Mouse (Mus musculus): ENCODE measurements around the gene Gm17545. TPM values are rescaled to one million over a fixed set of nuclear protein-coding genes. Genes with fewer than 3 reads are reported as not detected.

The Gm17545 gene
- polyA plus RNA-seq, 1 experiment from 2014 or later = not detected

DNA sequence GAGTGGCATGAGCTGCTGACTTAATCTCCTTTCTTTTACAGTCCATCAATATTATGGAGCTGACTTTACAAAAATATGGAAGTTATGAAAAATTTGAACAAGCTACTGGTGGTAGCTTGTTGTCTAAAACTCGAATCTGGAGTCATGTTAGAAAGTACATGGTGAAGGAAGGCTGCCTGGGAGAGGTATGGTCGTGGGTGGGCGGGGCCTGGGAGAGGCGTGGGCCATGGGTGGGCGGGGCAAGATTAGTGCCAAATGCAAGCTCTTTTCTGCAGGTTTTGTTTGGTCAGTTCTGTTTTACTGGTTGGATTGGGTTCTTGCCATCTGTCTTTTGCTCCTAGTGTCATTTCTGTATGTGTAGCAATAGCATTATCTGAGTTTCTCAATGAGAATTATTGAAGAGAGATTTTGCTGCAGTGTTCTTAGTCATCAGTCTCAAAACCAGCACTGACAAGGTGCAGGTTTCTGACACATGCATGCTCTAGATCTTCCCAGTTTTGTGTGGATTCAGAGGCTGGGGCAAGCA, 23.7 kb upstream of the Gm17545 start:
- no peak overlapping the region for H3K4me3 ChIP-seq (ENCODE audit: low read length)
- 37% methylated on average over 5 of the region's 5 CpGs for WGBS
- no peaks in the 10 kb centered on the region for H3K9me3 ChIP-seq (ENCODE audit: control insufficient read depth, low read length)
- no peak overlapping the region for H3K9ac ChIP-seq (ENCODE audit: low read depth, low read length)
- no peaks in the 10 kb centered on the region for H3K36me3 ChIP-seq (ENCODE audit: control insufficient read depth, insufficient read depth, low read length)
- H3K4me2 ChIP-seq (replicated peaks; ENCODE audit: low read depth, low read length) = peak overlapping the region; percentile 9
- H3K27ac ChIP-seq (ENCODE audit: low read depth, low read length) = peak overlapping the region; percentile 44; the same call in 1 of the 2 replicates
- peaks cover 20% of the 10 kb centered on the region for H3K4me1 ChIP-seq (ENCODE audit: control insufficient read depth, insufficient read depth, low read length)
- ATAC-seq (ENCODE audit: low FRiP score, low TSS enrichment) = peak; percentile 50
- no peaks in the 10 kb centered on the region for H3K27me3 ChIP-seq (ENCODE audit: control insufficient read depth, insufficient read depth, low read length)

DNA sequence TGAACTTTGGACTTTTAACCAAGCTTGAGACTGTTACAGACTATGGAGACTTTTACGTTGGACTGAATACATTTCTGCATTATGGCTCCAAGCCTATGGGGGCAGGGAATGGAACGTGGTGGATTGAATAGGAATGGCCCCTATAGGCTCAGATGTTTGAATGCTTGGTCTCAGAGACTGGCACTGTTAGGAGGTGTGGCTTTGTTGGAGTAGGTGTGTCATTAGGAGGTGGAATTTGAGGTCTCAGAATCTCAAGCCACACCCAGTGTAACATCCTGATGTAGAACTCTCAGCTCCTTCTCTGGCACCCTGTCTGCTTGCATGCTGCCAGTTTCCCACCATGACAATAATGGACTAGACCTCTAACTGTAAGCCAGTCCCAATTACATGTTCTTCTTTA, 20.9 kb upstream of the Gm17545 start:
- Histone ChIP-seq H3K4me3 (ENCODE audit: low read length) (no peak overlapping the region), H3K9me3 (ENCODE audit: control insufficient read depth, low read length) (no peaks in the 10 kb centered on the region), H3K4me2 (replicated peaks; ENCODE audit: low read depth, low read length) (no peak overlapping the region), H3K27me3 (ENCODE audit: control insufficient read depth, insufficient read depth, low read length) (no peaks in the 10 kb centered on the region), H3K27ac (ENCODE audit: low read depth, low read length) (no peak overlapping the region), H3K4me1 (ENCODE audit: control insufficient read depth, insufficient read depth, low read length) (peaks cover 20% of the 10 kb centered on the region), H3K36me3 (ENCODE audit: control insufficient read depth, insufficient read depth, low read length) (no peaks in the 10 kb centered on the region), H3K9ac (ENCODE audit: low read depth, low read length) (no peak overlapping the region)
- no peak for ATAC-seq (ENCODE audit: low FRiP score, low TSS enrichment)
- WGBS = 65% methylated on average over 2 of the region's 2 CpGs

DNA sequence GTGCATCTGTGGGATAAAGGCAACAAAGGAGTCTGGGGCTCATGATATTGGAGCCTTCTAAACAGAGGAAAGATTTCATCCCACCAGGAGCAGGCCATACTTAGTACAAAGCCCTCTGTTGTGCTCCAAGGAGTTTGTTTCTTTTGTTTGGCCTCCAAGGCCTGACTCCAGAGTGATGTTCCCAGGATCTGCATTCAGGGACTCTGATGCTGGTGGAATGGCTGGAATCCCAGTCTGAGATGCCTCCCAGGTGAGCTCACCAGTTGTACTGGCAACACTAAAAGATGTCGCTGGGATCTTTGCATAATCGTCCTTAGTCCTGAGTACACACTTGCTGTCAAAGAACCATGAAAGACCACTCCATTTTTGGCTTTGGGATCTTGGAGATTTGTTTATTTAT, 20.0 kb upstream of the Gm17545 start:
- WGBS = 95% methylated on average over 2 of the region's 2 CpGs
- no peak overlapping the region for H3K9ac ChIP-seq (ENCODE audit: low read depth, low read length)
- H3K9me3 ChIP-seq (ENCODE audit: control insufficient read depth, low read length) = no peaks in the 10 kb centered on the region
- no peaks in the 10 kb centered on the region for H3K27me3 ChIP-seq (ENCODE audit: control insufficient read depth, insufficient read depth, low read length)
- no peak overlapping the region for H3K4me3 ChIP-seq (ENCODE audit: low read length)
- ATAC-seq (ENCODE audit: low FRiP score, low TSS enrichment) = no peak
- no peak overlapping the region for H3K27ac ChIP-seq (ENCODE audit: low read depth, low read length)
- H3K4me1 ChIP-seq (ENCODE audit: control insufficient read depth, insufficient read depth, low read length) = peaks cover 12% of the 10 kb centered on the region
- H3K4me2 ChIP-seq (replicated peaks; ENCODE audit: low read depth, low read length) = no peak overlapping the region
- no peaks in the 10 kb centered on the region for H3K36me3 ChIP-seq (ENCODE audit: control insufficient read depth, insufficient read depth, low read length)

DNA sequence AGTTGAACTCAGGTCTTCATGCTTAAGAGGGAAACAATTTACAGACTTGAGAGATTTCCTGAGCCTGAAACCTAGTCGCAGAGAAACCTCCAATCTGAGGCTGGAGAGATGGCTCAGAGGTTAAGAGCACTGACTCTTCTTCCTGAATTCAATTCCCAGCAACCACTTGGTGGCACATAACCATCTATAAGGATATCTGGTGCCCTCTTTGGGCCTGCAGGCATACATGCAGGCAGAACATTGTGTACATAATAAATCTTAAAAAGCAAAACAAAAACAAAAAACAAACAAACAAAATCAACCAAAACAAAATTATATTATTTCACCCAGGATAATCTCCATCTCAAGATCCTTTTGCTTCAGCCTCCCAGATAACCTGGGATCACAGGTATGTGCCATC, 15.3 kb upstream of the Gm17545 start:
- Histone ChIP-seq H3K4me3 (ENCODE audit: low read length) (no peak overlapping the region), H3K9ac (ENCODE audit: low read depth, low read length) (no peak overlapping the region), H3K27ac (ENCODE audit: low read depth, low read length) (no peak overlapping the region), H3K9me3 (ENCODE audit: control insufficient read depth, low read length) (no peaks in the 10 kb centered on the region), H3K4me2 (replicated peaks; ENCODE audit: low read depth, low read length) (no peak overlapping the region), H3K4me1 (ENCODE audit: control insufficient read depth, insufficient read depth, low read length) (no peaks in the 10 kb centered on the region), H3K36me3 (ENCODE audit: control insufficient read depth, insufficient read depth, low read length) (no peaks in the 10 kb centered on the region), H3K27me3 (ENCODE audit: control insufficient read depth, insufficient read depth, low read length) (no peaks in the 10 kb centered on the region)
- ATAC-seq (ENCODE audit: low FRiP score, low TSS enrichment) = no peak
- WGBS = 75% methylated on average over 1 of the region's 1 CpGs

DNA sequence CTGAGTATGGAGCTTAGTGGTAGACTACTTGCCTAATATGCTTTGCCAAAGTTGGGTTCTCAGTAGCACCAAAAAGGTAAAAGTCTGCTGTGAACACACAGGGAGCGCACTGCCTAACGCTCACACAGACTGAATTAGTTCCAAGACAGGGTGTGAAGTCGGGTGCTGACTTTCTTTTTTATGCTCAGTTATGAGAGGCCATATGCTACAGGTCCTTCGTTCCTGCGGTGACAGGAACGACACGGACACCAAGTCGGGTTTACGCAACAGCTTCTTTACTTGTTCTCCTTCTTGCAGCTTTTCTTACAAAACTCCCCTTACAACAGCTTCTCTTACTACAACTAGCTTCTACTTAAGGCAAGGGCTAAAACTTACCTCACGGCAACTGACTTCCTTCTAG, 10.9 kb upstream of the Gm17545 start:
- ATAC-seq (ENCODE audit: low FRiP score, low TSS enrichment) = no peak
- Histone ChIP-seq H3K27ac (ENCODE audit: low read depth, low read length) (no peak overlapping the region), H3K4me2 (replicated peaks; ENCODE audit: low read depth, low read length) (no peak overlapping the region), H3K9me3 (ENCODE audit: control insufficient read depth, low read length) (no peaks in the 10 kb centered on the region), H3K36me3 (ENCODE audit: control insufficient read depth, insufficient read depth, low read length) (peaks cover 17% of the 10 kb centered on the region), H3K27me3 (ENCODE audit: control insufficient read depth, insufficient read depth, low read length) (no peaks in the 10 kb centered on the region), H3K4me1 (ENCODE audit: control insufficient read depth, insufficient read depth, low read length) (no peaks in the 10 kb centered on the region), H3K9ac (ENCODE audit: low read depth, low read length) (no peak overlapping the region), H3K4me3 (ENCODE audit: low read length) (no peak overlapping the region)
- WGBS = 89% methylated on average over 10 of the region's 10 CpGs

DNA sequence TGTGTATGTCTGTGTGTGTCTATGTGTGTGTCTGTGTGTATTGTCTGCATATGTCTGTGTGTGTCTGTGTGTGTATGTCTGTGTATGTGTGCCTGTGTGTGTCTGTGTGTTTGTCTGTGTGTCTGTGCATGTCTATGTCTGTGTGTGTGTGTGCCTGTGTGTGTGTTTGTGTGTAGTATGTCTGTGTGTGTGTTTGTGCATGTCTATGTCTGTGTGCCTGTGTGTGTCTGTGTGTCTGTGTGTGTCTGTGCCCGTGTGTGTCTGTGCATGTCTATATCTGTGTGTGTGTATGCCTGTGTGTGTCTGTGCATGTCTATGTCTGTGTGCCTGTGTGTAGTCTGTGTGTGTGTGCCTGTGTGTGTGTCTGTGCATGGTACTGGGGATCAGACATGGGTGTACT, 9.0 kb upstream of the Gm17545 start:
- no peak overlapping the region for H3K27ac ChIP-seq (ENCODE audit: low read depth, low read length)
- H3K4me3 ChIP-seq (ENCODE audit: low read length) = no peak overlapping the region
- 74% methylated on average over 1 of the region's 1 CpGs for WGBS
- no peaks in the 10 kb centered on the region for H3K27me3 ChIP-seq (ENCODE audit: control insufficient read depth, insufficient read depth, low read length)
- H3K36me3 ChIP-seq (ENCODE audit: control insufficient read depth, insufficient read depth, low read length) = peaks cover 34% of the 10 kb centered on the region
- H3K9ac ChIP-seq (ENCODE audit: low read depth, low read length) = no peak overlapping the region
- no peaks in the 10 kb centered on the region for H3K4me1 ChIP-seq (ENCODE audit: control insufficient read depth, insufficient read depth, low read length)
- no peak for ATAC-seq (ENCODE audit: low FRiP score, low TSS enrichment)
- no peaks in the 10 kb centered on the region for H3K9me3 ChIP-seq (ENCODE audit: control insufficient read depth, low read length)
- no peak overlapping the region for H3K4me2 ChIP-seq (replicated peaks; ENCODE audit: low read depth, low read length)

DNA sequence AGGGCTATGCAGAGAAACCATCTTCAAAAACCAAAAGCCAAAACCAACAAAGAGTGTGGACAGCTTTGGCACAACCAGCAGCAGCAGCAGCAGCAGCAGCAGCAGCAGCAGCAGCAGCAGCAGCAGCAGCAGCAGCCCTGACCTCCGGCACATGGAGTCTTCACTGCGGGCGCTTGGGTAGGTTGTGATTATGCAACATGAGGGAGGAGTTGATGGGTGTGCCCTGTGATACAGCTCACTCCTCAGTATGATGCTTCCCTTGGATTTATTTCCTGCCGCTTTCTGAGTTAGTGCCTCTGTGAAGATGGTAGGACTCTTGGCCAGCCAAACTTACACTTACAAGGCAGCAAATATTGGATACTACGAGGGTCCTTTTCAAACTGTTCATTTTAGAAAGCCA, 6.9 kb upstream of the Gm17545 start:
- H3K36me3 ChIP-seq (ENCODE audit: control insufficient read depth, insufficient read depth, low read length) = peaks cover 55% of the 10 kb centered on the region
- no peaks in the 10 kb centered on the region for H3K4me1 ChIP-seq (ENCODE audit: control insufficient read depth, insufficient read depth, low read length)
- H3K9ac ChIP-seq (ENCODE audit: low read depth, low read length) = no peak overlapping the region
- H3K4me2 ChIP-seq (replicated peaks; ENCODE audit: low read depth, low read length) = no peak overlapping the region
- no peak overlapping the region for H3K27ac ChIP-seq (ENCODE audit: low read depth, low read length)
- H3K4me3 ChIP-seq (ENCODE audit: low read length) = no peak overlapping the region
- no peaks in the 10 kb centered on the region for H3K27me3 ChIP-seq (ENCODE audit: control insufficient read depth, insufficient read depth, low read length)
- WGBS = 96% methylated on average over 5 of the region's 5 CpGs
- ATAC-seq (ENCODE audit: low FRiP score, low TSS enrichment) = no peak
- no peaks in the 10 kb centered on the region for H3K9me3 ChIP-seq (ENCODE audit: control insufficient read depth, low read length)

DNA sequence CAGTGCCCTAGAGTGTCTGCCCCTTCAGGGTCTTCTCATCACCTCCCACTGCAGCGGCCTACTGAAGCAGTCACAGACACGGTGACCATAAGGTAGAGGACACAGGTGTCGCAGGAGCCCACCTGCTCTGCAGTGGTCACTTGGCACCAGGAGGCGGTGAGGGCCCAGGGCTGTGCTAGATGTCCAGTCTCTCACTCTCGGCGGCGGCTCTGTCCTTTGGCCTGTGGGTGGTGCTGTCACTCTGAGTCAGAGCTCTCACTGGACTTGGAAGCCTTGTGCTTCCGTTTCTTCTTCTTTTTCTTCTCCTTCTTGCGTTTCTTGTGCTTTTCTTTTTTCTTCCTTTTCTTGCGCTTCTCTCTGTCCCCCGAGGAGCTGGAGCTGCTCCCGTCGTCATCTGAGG, 5.7 kb upstream of the Gm17545 start:
- 90% methylated on average over 13 of the region's 13 CpGs for WGBS
- H3K4me3 ChIP-seq (ENCODE audit: low read length) = no peak overlapping the region
- H3K36me3 ChIP-seq (ENCODE audit: control insufficient read depth, insufficient read depth, low read length) = peaks cover 67% of the 10 kb centered on the region
- H3K27me3 ChIP-seq (ENCODE audit: control insufficient read depth, insufficient read depth, low read length) = no peaks in the 10 kb centered on the region
- no peak overlapping the region for H3K9ac ChIP-seq (ENCODE audit: low read depth, low read length)
- no peaks in the 10 kb centered on the region for H3K4me1 ChIP-seq (ENCODE audit: control insufficient read depth, insufficient read depth, low read length)
- ATAC-seq (ENCODE audit: low FRiP score, low TSS enrichment) = no peak
- H3K27ac ChIP-seq (ENCODE audit: low read depth, low read length) = no peak overlapping the region
- no peaks in the 10 kb centered on the region for H3K9me3 ChIP-seq (ENCODE audit: control insufficient read depth, low read length)
- H3K4me2 ChIP-seq (replicated peaks; ENCODE audit: low read depth, low read length) = no peak overlapping the region

DNA sequence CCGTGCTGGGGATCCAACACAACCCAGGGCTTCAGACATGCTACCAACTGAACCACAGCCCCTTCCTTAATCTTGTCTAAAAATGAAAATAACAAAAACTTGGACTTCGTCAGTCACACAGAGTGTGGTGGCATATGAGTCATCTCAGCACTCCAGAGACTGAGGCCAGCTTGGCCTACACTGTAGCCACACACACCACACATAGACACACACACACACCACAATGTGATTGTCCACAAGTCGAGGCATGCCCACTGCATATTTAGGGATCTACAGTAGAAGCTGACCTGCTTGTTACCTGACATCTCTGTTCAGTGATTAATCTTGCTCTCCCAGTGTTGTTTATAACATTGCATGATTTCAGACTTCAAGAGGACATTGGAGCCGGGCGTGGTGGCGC, 4.9 kb upstream of the Gm17545 start:
- no peak overlapping the region for H3K4me3 ChIP-seq (ENCODE audit: low read length)
- H3K27me3 ChIP-seq (ENCODE audit: control insufficient read depth, insufficient read depth, low read length) = no peaks in the 10 kb centered on the region
- H3K36me3 ChIP-seq (ENCODE audit: control insufficient read depth, insufficient read depth, low read length) = peaks cover 73% of the 10 kb centered on the region
- H3K9me3 ChIP-seq (ENCODE audit: control insufficient read depth, low read length) = no peaks in the 10 kb centered on the region
- H3K4me1 ChIP-seq (ENCODE audit: control insufficient read depth, insufficient read depth, low read length) = no peaks in the 10 kb centered on the region
- WGBS = 96% methylated on average over 6 of the region's 6 CpGs
- H3K4me2 ChIP-seq (replicated peaks; ENCODE audit: low read depth, low read length) = no peak overlapping the region
- no peak for ATAC-seq (ENCODE audit: low FRiP score, low TSS enrichment)
- no peak overlapping the region for H3K27ac ChIP-seq (ENCODE audit: low read depth, low read length)
- H3K9ac ChIP-seq (ENCODE audit: low read depth, low read length) = no peak overlapping the region

All from kidney, embryonic 14.5 days (tissue).